Mouse (Mus musculus) lung, adult 18-20 months (tissue): ENCODE measurements around the gene Epb41.
A peak's percentile ranks its signal among the peaks of the same experiment; 100 is the strongest.

ENCODE experiments used
- DNase-seq, 2 experiments: peaks; one replicate each; pipeline ENCODE4 v3.0.0; 2022; ENCODE audit warnings: mixed read lengths in 2 of 2

The Epb41 gene

DNA sequence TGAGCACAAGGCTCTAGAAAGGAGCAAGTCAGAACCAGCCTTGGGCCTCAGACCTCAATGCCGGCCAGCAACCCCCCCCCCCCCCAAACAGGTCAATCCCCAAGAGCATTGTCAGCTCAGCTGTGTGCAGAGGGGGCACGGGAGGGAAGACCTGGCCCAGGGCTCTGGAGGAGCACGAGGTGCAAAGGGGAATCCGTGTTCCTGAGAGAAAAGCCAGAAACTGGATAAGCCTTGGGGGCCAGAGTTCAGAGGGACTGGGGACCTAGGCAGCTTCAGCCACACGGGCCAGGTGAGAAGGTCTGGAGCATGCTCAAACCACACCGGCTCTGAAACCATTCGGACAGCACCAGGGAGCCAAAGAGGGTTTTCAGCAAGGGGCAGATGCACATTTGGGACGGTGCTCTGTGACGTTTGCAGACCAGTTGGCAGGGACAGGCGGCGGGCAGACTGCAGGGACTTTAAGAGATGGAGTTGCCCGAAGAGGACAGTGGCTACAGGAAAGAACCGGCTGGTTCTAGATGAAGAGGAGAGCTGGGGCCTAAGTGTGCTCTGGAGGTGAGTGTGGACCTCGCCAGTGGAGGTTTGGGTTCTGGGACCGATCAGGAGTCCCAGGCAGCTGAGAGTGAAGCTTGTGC, 155.5 kb downstream of the Epb41 start:
- DNase-seq: no peak

DNA sequence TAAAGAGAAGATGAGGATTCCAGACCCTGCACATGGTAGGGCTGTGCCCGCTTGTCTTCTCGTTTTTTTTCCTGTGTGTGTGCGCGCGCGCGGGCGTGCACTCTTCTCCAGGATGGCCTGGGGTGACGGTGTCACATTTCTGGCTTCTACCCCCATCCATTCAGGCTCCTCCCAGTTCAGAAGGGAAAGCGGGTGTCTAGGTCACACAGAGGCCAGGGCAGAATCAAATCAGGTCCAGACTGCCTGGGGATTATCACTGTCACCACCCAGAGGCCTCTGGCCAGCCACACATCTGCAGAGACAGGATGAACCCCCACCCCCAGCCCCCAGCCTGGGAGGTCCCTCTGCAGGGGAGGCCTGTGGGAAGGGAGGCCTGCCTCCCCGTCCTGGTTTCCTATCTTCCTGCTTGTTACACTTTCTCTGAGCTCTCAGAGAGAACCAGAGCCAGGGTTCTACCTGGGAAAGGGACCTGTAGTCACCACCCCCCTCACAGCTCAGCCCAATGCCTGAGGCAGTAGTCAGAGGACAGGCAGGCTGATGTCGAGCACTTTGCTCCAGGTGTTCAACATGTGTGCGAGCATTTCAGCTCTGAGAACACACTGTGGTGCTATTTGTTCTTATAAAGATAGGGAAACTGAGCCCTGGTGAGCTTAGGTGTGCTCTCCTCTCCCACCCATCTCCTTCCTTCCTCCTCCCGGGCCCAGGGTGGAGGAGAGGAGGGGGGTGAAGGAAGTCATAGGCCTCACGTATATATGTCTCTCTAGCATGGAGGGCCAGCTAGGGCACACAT, 156.2 kb downstream of the Epb41 start:
- peak in 1 of 2 experiments; percentile 44 for DNase-seq

- no peak for DNase-seq
These were observed 157.0 kb downstream of the Epb41 start for GRCm38 (mm10) chr4:131918026-131918533.

DNA sequence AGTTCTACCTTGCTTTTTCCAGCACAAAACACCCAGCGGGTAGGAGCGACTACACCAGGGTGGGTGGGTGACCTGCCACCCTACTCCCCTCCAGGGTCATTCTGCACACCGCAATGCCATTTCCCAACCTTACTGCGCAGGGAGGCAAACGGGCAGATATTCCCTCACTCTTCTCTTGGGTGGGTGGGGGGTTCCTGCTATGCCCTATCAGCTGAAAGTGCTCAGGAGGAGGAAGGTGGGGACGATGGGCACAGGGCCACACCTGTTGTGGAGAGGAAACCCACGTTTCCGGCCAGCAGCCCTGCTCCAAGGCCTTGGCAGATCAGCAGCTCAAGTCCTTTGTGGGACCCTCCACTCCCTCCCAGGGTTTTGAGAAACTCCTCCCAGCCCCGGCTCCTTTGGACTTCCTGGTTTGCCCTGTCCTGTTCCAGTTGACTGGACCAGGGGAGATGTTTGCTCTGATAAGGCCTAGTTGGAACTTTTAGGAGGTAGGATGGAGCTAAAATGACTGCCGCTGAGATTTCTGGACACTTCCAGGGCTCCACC, 158.0 kb downstream of the Epb41 start:
- DNase-seq: no peak

DNA sequence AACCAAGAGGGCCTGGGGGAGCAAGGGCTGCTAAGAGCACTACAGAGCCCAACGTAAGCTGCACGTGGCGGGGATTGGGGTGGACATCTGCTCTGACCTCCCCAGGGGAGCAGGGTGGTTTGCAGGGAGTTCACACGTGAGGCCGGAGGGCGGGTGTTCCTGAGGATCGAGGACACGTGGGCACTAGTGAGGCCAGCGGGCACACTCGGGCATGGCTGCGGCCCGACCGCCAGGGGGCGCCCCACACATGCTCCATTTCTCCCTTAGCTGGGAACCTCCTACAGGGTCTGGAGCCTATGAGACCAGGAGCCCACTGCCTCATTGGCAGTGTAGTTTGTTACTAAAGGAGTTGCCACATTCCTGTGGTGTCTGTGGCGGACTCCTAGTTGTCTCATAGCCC, 158.7 kb downstream of the Epb41 start:
- DNase-seq: peak; percentile 78 to 88

- no peak for DNase-seq
These were observed 159.2 kb downstream of the Epb41 start for GRCm38 (mm10) chr4:131915821-131916328.

- DNase-seq: no peak
These were observed 160.1 kb downstream of the Epb41 start for GRCm38 (mm10) chr4:131914891-131915469.

DNA sequence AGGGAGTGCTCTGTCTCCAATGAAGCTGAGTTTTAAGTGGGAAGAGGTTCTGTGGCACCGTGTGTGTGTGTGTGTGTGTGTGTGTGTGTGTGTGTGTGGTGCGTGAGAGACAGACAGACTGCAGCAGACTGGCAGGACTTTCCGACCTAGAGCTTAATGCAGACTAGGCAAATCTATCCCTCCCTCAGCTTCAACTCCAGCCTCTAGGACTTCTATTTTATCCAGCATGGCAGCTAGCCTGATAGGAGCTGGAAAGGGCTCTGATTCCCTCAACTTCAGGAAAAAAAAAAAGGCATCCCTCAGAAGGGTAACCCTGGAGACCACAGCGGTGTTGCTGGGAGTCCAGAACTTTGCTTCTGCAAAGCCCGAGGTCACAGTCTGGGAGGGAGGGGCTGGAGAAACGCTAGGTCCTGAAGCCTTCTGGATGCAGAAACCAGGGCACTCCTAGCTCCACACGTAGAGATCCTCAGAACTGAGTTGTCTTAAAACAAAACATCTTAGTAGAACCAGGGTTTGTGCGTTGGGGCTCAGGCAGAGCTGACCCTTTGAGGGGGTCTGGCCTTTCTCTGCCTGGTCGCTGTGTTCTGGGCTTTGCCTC, 161.0 kb downstream of the Epb41 start:
- no peak for DNase-seq

DNA sequence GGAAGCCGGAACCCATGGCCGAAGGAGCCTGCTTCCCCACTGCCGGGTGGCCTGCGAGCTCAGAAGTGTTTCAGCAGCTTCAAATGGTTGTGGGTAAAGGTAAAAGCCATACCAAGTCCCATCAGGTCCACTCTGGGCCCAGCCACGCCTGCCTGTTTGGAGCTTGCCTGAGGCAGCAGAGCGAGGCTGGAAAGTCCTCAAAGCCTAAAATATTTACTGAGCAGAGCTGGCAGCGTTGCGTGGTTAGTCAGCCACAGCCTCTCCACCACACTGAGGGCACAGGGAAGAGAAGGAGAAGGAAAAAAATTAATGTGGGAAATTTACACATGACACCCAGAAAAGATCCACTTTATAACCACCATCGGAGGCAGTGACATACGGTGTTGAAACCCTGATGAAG, 161.6 kb downstream of the Epb41 start:
- peak; percentile 64 to 76 for DNase-seq

- DNase-seq: no peak
These were observed 163.6 kb downstream of the Epb41 start for GRCm38 (mm10) chr4:131911521-131911920.

DNA sequence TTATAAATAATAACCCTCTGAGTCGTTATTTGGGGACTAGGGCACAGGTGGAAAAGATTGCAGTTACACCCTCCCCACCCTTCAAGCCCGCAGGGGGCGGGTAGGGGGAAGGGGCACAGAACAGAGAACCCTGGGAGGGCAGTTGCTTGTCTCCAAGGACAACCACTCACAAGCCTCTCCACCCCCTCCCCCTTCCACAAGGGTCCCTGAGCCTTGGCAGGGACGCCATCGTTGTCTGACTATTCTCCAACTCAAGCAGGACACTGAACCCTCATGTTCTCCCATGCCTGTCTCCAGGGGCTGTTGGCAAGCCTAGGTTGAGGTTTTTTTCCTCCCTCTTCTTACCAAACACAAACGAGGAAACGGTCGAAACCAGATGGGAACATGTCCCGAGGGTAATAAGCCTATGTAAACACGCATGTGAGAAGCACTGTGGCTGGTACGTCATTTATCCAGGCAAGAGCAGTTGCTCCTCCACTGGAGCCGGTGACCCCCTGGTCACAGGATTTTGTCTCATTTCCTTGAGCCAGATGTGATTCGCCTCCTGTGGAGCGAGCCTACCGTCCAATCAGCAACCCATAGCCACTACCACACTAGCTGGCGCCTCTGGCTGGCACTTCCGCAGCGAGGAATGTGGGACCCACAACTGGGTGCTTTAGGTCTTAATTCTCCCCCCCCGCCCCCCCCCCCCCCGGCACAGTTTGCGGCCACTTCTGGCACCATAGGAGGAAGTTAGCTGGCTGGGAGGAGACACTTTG, 164.7 kb downstream of the Epb41 start:
- DNase-seq: peak; percentile 44 to 71

DNA sequence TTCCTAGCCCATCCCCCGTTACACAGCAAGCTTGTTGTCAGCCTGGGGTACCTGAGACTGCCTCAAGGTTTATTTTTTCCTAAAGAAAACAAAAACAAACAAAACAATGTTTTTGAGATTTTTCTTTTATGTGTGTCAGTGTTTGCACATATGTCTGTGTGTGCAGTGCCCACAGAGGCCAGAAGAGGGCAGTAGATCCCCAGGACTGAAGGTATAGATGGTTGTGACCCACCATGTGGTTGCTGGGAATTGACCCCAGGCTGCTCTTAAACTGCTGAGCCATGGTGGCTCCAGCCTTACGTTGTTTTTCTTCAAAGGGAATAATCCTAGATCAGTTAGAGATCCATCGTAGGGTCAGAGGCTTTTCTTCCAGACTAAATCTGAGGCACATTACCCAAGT, 167.2 kb downstream of the Epb41 start:
- DNase-seq: no peak

DNA sequence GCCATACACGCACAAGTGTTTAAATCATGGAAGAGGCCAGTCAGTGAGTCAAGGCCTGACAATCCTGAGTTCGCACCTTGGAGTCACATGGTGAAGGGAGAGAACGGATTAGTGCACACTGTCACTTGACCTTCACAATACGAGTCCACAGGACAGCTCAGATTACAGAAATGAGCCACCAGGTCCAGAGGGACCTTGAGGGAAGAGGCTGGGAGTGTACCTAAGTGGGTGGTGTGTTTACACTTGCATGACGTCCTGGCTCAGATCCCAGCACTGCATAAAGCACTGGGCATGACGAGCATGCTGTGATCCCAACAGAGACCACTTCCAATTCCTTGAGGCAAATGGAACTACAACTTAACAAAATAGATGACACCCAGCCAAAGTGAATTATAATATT, 168.7 kb downstream of the Epb41 start:
- peak; percentile 61 to 74 for DNase-seq

- peak in 1 of 2 experiments; percentile 49 for DNase-seq
These were observed 170.6 kb downstream of the Epb41 start for GRCm38 (mm10) chr4:131904478-131904877.

DNA sequence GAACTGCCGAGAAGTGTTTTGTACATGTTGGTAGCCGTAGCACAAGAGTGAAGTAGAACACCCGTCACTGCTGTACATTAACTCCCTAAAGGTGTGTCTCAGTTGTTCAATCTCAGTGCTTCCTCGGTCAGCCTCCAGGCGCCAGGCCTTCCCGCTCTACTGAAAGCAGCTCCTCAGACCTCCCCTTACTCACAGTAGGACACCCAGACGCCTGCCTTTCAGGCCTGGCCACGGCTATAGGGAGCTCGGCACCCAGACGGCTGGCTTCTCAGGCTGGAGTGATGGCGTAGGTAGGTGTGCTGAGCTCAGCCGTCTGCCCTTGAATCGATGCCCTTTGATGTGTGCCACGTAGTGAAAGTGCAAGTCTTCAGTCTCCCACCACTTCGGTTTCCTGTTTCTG, 174.0 kb downstream of the Epb41 start:
- no peak for DNase-seq

DNA sequence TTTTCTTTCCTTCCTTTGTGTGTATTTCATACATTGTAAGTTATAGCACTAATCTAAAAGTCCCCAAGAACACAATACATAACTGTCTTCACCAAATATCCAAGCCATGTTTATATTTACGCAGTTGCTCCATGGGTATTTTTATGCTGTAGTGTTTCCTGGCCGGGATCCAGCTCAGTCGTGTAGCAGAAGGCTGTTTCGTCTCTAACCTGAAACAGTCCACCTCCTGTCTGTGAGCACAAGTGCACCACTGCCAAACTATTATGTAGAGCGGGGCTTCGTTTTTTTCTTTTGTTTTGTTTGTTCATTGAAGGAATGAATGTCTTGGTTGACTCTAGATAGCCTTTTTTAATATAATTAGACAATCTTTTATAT, 176.0 kb downstream of the Epb41 start:
- DNase-seq: no peak

- DNase-seq: no peak
These were observed 176.5 kb downstream of the Epb41 start for GRCm38 (mm10) chr4:131898503-131899179.

GRCm38 (mm10) chr4:131897787-131898186, 177.3 kb downstream of the Epb41 start:
- peak; percentile 80 to 87 for DNase-seq

- no peak for DNase-seq
These were observed 178.0 kb downstream of the Epb41 start for GRCm38 (mm10) chr4:131897109-131897508.

GRCm38 (mm10) chr4:131890692-131891091, 184.4 kb downstream of the Epb41 start:
- no peak for DNase-seq

GRCm38 (mm10) chr4:131888564-131888963, 186.6 kb downstream of the Epb41 start:
- DNase-seq: no peak

DNA sequence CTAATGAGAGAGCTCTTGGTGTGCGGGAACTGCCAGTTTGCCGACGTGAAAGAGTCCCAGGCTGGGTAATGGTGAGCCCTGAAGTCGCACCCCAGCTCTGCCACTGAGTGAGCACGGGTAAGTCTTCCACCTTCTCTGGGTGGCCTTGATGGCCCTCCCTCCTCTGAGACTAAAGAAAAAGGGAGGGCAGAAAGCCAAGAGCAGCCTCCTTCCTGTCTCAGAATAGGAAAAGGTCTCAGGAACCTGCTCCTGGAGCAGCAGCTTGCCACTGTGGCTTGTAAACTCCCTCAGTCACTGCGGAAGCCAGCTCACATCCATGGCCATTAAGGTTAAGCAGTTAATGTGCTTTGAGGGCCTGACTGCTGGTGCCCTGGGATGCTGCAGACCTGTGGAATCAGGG, 189.7 kb downstream of the Epb41 start:
- no peak for DNase-seq
